Mouse (Mus musculus) brain, embryonic 18.5 days (tissue): ENCODE data around the gene Rpl23a.
"Not testable (repeated sequence)": the region's sequence is repeated elsewhere in the genome, so short reads cannot be mapped to it uniquely, and the experiment has no call there.

Experiments
- DNase-seq: peaks from one replicate; pipeline ENCODE4 v3.0.0-alpha.2; 2012; ENCODE audit warnings: low read depth, low spot score

The Rpl23a gene

GRCm38 (mm10) chr11:78146707-78147543 is 36.5 kb downstream of the Rpl23a start:
- DNase-seq = no peak

GRCm38 (mm10) chr11:78146168-78146567 is 37.2 kb downstream of the Rpl23a start:
- no peak for DNase-seq

DNA sequence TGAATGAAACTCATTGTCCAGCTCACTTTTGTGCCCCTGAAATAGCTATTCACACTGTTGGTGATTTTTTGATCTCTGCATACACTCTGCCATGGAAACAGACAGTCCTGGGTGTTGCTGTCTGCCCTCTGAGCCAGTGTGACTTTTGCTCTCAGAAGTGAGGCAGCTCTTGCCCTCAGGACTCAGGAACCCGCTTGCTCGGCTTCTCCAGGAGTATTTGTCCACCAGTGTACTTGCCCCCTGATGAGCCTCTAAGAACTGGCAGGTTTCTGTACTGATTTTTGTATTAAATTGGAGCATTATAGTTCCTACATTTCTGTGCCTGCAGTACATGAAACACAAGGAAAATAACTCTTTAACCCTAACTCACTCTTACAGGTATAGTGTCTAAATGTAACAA is 39.9 kb downstream of the Rpl23a start:
- no peak for DNase-seq

- DNase-seq = no peak
Measured at GRCm38 (mm10) chr11:78140665-78141064, 42.7 kb downstream of the Rpl23a start.

DNA sequence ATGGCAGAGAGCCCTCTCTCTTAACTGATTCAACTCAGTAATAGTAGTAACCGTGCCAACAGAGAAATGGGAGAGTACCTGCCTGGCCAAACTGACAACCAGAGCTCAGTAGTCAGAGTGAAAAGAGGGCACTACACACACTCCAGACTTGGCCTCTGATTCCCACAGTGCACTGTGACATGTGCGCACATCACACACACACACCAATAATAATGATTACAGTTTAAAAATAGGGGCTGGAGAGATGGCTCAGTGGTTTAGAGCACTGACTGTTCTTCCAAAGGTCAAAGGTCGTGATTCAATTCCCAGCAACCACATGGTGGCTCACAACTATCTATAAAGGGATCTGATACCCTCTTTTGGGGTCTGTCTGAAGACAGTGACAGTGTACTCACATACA is 45.4 kb downstream of the Rpl23a start:
- no peak for DNase-seq

DNA sequence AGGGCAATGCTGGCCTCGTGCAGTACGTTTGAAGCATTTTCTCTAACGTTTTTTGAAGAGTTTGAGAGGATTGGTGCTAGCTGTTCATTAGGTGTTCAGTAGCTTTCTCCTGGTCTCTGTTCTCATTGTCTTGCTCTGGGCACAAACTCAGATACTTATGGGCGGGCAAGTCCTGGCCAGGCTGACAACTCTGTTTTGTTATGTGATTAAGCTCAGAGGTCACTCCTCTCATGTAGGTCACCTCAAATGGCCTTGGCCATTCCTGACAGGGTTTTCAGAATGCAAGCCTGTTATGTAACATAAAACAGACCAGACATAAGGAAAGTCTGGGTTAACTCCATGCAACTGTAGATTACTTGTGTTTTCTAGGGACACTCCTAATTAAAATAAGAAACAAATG is 45.8 kb downstream of the Rpl23a start:
- no peak for DNase-seq

DNA sequence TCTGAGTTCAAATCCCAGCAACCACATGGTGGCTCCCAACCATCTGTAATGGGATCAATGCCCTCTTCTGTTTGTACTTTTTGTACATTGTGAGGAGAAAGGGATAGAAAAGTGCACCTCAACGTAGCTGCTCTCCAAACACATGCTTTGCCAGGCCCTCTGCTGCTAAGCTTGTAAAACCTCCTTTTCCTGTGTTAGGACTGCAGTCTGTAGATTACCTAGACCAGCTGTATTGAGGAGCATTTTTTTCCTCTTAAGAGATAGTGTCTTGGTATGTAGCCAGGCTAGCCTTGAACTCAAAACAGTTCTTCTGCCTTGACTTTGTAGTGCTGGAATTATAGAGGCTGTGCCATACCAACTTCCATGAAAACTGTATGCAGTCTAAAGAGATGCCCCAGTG is 47.3 kb downstream of the Rpl23a start:
- no peak for DNase-seq

DNA sequence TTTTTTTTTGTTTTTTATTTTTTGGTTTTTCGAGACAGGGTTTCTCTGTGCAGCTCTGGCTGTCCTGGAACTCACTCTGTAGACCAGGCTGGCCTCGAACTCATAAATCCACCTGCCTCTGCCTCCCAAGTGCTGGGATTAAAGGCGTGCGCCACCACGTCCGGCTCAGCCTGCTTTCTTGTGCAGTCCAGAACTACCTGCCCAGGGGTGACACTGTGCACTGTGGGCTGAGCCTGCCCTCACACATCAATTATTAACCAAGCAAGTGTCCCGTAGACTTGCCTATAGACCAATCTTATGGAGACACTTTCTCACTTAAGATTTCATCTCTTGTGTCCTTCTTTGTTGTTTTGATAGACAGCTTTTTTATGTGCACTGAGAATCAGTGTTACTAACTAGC is 48.1 kb downstream of the Rpl23a start:
- not testable (repeated sequence) for DNase-seq

GRCm38 (mm10) chr11:78134344-78134743 is 49.0 kb downstream of the Rpl23a start:
- no peak for DNase-seq

DNA sequence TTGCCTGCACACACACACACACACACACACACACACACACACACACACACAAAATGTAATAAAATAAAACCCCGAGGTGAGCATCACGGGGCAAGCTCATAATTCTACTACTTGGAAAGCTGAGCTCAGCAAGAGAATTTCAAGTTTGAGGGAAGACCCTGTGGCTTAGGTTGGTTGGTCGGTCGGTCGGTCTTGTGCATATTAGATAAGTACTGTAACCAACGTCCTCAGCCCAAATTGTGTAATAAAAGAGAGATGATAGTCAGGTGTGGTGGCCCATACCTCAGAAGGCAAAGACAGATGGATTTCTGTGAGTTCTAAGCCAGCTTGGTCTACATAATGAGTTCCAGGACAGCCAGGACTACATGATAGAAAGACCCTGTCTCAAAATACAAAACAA is 49.5 kb downstream of the Rpl23a start:
- no peak for DNase-seq
